Mouse (Mus musculus) erythroblast, embryonic 14.5 days (primary cell): ENCODE results near the gene Lrrc74b.

Experiments
- GATA1 ChIP-seq: IDR thresholded peaks from 2 replicates; pipeline ENCODE4 v1.6.1; 2012; ENCODE audit warnings: low read length, inconsistent platforms, mixed read lengths
- TAL1 ChIP-seq: IDR thresholded peaks from 3 replicates; pipeline ENCODE4 v1.6.1; 2012; ENCODE audit warnings: low read length, inconsistent platforms, mixed read lengths

GRCm38 (mm10) chr16:17502681-17503080 is 58.4 kb downstream of the Lrrc74b start:
- TF ChIP-seq TAL1 (no peak), GATA1 (no peak)
